Mouse (Mus musculus): ENCODE results near the gene Abraxas2. TPM values are rescaled to one million over a fixed set of nuclear protein-coding genes. Genes with fewer than 3 reads are reported as not detected.

Abraxas2 gene
- polyA plus RNA-seq, 1 experiment: 7.1 TPM

DNA sequence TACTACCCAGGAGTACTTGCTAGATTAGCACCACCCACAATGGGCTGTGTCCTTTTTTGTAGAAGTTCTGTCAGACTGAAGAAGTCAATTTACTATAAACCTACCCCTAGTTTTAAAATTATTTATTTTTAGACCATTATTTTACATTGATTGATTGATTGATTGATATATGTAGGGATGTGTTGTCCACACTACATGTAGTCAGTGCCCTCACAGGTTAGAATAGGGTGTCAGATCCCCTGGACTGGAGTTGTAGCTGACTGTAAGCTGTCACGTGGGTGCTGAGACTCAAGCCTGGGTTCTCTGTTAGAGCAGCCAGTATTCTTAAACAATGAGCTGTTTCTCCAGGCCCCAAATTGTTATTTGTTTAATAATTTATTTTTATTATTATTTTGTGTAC is 34.3 kb downstream of the Abraxas2 start:
- DNase-seq (ENCODE audit: low read depth in 1 of 2, low spot score in 2 of 2): no peak
- 90% methylated on average over 1 of the region's 1 CpGs for WGBS
- Histone ChIP-seq H3K27me3 (ENCODE audit: control insufficient read depth, insufficient read depth, low read length) (no peaks in the 10 kb centered on the region), H3K27ac (ENCODE audit: insufficient read depth, low read length) (no peak overlapping the region), H3K36me3 (ENCODE audit: control insufficient read depth, insufficient read depth, low read length) (no peaks in the 10 kb centered on the region), H3K4me3 (ENCODE audit: extremely low read depth, insufficient read depth, insufficient read length) (no peak overlapping the region), H3K4me1 (ENCODE audit: control insufficient read depth, insufficient read depth, insufficient read length) (no peaks in the 10 kb centered on the region)
- TF ChIP-seq CTCF (IDR thresholded peaks at IDR 0.05; ENCODE audit: extremely low read depth, insufficient read depth, insufficient read length, insufficient replicate concordance) (no peak), POLR2A (IDR thresholded peaks at IDR 0.05; ENCODE audit: low read depth, low read length) (no peak)

- Histone ChIP-seq H3K4me1 (ENCODE audit: control insufficient read depth, insufficient read depth, insufficient read length) (no peaks in the 10 kb centered on the region), H3K4me3 (ENCODE audit: extremely low read depth, insufficient read depth, insufficient read length) (no peak overlapping the region), H3K27me3 (ENCODE audit: control insufficient read depth, insufficient read depth, low read length) (no peaks in the 10 kb centered on the region), H3K27ac (ENCODE audit: insufficient read depth, low read length) (no peak overlapping the region), H3K36me3 (ENCODE audit: control insufficient read depth, insufficient read depth, low read length) (no peaks in the 10 kb centered on the region)
- whole genome bisulfite sequencing: 82% methylated on average over 7 of the region's 7 CpGs
- no peak for DNase-seq (ENCODE audit: low read depth in 1 of 2, low spot score in 2 of 2)
- TF ChIP-seq POLR2A (IDR thresholded peaks at IDR 0.05; ENCODE audit: low read depth, low read length) (no peak), CTCF (IDR thresholded peaks at IDR 0.05; ENCODE audit: extremely low read depth, insufficient read depth, insufficient read length, insufficient replicate concordance) (no peak)
Observed at GRCm38 (mm10) chr7:132894841-132895555, 36.0 kb downstream of the Abraxas2 start.

DNA sequence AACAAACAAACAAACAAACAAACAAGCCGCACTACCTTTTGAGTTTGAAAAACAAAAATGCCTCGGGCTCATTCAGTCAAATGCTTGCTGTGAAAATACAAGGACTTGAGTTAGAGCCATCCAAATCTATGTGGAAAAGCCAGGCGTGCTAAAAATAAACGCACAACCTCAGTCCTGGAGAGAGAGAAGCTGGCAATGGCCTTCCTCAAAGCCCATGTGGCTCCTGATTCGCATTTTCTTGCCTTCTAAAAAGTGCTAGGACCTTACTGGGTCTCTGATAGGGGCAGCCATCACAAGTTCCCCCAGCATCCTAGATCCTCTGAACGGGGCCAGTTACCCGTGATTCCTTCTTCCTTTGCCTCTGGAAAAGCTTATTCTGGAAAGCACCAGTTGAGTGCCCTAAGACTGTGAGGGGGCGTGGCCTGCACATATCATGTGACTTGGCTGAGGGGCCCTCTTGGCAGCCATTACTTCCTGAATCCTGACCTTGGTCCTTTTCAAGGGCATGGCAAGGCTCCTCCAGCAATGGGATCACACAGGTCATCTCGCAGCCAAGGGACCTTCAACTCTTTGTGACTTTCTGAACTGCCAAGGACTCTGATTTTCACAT is 37.3 kb downstream of the Abraxas2 start:
- no peak for DNase-seq (ENCODE audit: low read depth in 1 of 2, low spot score in 2 of 2)
- no peaks in the 10 kb centered on the region for H3K27me3 ChIP-seq (ENCODE audit: control insufficient read depth, insufficient read depth, low read length)
- whole genome bisulfite sequencing: 86% methylated on average over 9 of the region's 9 CpGs
- no peaks in the 10 kb centered on the region for H3K4me1 ChIP-seq (ENCODE audit: control insufficient read depth, insufficient read depth, insufficient read length)
- no peak overlapping the region for H3K27ac ChIP-seq (ENCODE audit: insufficient read depth, low read length)
- no peak overlapping the region for H3K4me3 ChIP-seq (ENCODE audit: extremely low read depth, insufficient read depth, insufficient read length)
- no peaks in the 10 kb centered on the region for H3K36me3 ChIP-seq (ENCODE audit: control insufficient read depth, insufficient read depth, low read length)
- TF ChIP-seq CTCF (IDR thresholded peaks at IDR 0.05; ENCODE audit: extremely low read depth, insufficient read depth, insufficient read length, insufficient replicate concordance) (no peak), POLR2A (IDR thresholded peaks at IDR 0.05; ENCODE audit: low read depth, low read length) (no peak)

DNA sequence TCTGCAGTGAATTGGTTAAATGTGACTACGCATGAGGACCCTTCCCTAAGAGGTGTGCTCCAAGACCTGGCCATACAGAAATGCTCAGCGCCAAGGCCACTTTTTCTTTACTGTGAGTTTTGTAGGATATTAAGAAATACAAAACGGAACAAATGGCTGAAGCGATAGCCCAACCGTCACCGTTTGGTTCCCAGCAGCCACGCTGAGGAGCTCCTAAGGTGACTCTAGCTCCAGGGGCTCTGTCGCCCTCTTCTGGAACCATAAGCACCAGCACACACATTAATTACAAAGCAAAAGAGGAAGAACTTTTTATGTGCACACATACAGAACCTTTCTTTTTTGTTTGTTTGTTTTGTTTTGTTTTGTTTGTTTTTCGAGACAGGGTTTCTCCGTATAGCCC is 38.2 kb downstream of the Abraxas2 start:
- no peak overlapping the region for H3K27ac ChIP-seq (ENCODE audit: insufficient read depth, low read length)
- no peak for DNase-seq (ENCODE audit: low read depth in 1 of 2, low spot score in 2 of 2)
- TF ChIP-seq CTCF (IDR thresholded peaks at IDR 0.05; ENCODE audit: extremely low read depth, insufficient read depth, insufficient read length, insufficient replicate concordance): no peak
- TF ChIP-seq POLR2A (IDR thresholded peaks at IDR 0.05; ENCODE audit: low read depth, low read length): no peak
- no peaks in the 10 kb centered on the region for H3K4me1 ChIP-seq (ENCODE audit: control insufficient read depth, insufficient read depth, insufficient read length)
- 92% methylated on average over 10 of the region's 10 CpGs for WGBS
- H3K36me3 ChIP-seq (ENCODE audit: control insufficient read depth, insufficient read depth, low read length): no peaks in the 10 kb centered on the region
- H3K27me3 ChIP-seq (ENCODE audit: control insufficient read depth, insufficient read depth, low read length): no peaks in the 10 kb centered on the region
- H3K4me3 ChIP-seq (ENCODE audit: extremely low read depth, insufficient read depth, insufficient read length): no peak overlapping the region

- no peaks in the 10 kb centered on the region for H3K36me3 ChIP-seq (ENCODE audit: control insufficient read depth, insufficient read depth, low read length)
- H3K4me1 ChIP-seq (ENCODE audit: control insufficient read depth, insufficient read depth, insufficient read length): no peaks in the 10 kb centered on the region
- H3K4me3 ChIP-seq (ENCODE audit: extremely low read depth, insufficient read depth, insufficient read length): no peak overlapping the region
- peak; percentile 43; the same call in 1 of the 2 replicates for TF ChIP-seq CTCF (IDR thresholded peaks at IDR 0.05; ENCODE audit: extremely low read depth, insufficient read depth, insufficient read length, insufficient replicate concordance)
- TF ChIP-seq POLR2A (IDR thresholded peaks at IDR 0.05; ENCODE audit: low read depth, low read length): no peak
- no peak overlapping the region for H3K27ac ChIP-seq (ENCODE audit: insufficient read depth, low read length)
- no peaks in the 10 kb centered on the region for H3K27me3 ChIP-seq (ENCODE audit: control insufficient read depth, insufficient read depth, low read length)
- DNase-seq (ENCODE audit: low read depth in 1 of 2, low spot score in 2 of 2): peak in 1 of 2 experiments; percentile 13
- 84% methylated on average over 2 of the region's 2 CpGs for WGBS
Observed at GRCm38 (mm10) chr7:132898234-132898633, 39.2 kb downstream of the Abraxas2 start.

DNA sequence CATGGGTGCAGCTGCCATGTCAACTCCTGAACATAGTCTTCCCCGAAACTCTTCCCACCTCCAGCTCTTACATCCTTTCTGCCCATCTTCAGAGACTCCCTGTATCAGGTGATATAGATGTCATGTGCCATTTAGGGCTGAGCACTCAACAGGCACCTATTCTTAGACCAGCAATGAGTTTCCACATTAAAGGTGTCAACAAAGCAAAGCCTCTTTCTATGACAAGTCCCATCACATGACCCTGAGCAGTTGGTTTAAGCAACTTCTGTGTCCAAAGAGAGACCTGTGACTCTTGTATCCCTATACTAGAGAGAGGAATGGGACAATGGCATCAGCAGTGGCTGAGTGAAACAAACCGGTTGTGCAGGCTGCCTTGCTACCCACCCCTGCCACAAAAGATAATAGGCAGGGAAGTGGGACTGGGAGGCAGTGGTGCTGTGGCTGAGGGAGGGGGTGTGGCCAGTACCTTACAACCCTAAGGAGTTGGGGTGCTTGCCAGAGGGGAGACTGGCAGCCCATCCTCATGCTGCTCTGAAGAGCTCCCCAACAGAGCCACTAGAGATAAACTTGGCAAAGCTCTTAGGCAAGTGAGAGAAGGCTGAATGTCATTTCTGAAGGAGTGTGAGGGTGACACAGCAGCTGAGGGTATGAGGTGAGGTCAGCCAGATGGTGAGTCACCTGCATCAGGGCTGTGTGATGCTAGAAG is 42.0 kb downstream of the Abraxas2 start:
- WGBS: 60% methylated on average over 2 of the region's 2 CpGs
- Histone ChIP-seq H3K27ac (ENCODE audit: insufficient read depth, low read length) (no peak overlapping the region), H3K27me3 (ENCODE audit: control insufficient read depth, insufficient read depth, low read length) (no peaks in the 10 kb centered on the region), H3K4me3 (ENCODE audit: extremely low read depth, insufficient read depth, insufficient read length) (no peak overlapping the region), H3K4me1 (ENCODE audit: control insufficient read depth, insufficient read depth, insufficient read length) (no peaks in the 10 kb centered on the region), H3K36me3 (ENCODE audit: control insufficient read depth, insufficient read depth, low read length) (no peaks in the 10 kb centered on the region)
- TF ChIP-seq POLR2A (IDR thresholded peaks at IDR 0.05; ENCODE audit: low read depth, low read length) (no peak), CTCF (IDR thresholded peaks at IDR 0.05; ENCODE audit: extremely low read depth, insufficient read depth, insufficient read length, insufficient replicate concordance) (no peak)
- no peak for DNase-seq (ENCODE audit: low read depth in 1 of 2, low spot score in 2 of 2)

Measured in spleen, adult 2 months (tissue).